Mouse (Mus musculus) MEL (cell line): ENCODE data around the gene Ccdc80. TPM values are rescaled to one million over a fixed set of nuclear protein-coding genes. Genes with fewer than 3 reads are reported as not detected.

Experiments
- DNase-seq: peaks from one replicate; pipeline ENCODE4 v3.0.0; 2011; ENCODE audit warnings: low read depth, low spot score
- H3K27ac ChIP-seq: 2 replicates; pipeline ENCODE4 v1.5.1; 2012; ENCODE audit warnings: low read depth, mild to moderate bottlenecking, control low read depth, low read length, moderate library complexity; ENCODE audit not compliant: control insufficient read depth
- H3K27me3 ChIP-seq, 2 experiments: fragments of 150-350 bp in 1 of 2; sonication (generic) in 1 of 2; 2 replicates each; pipeline ENCODE4 v1.6.1; 2012; ENCODE audit warnings: low read length in 2 of 2, mild to moderate bottlenecking in 2 of 2, improper control_type of control experiment in 1 of 2, moderate library complexity in 1 of 2; ENCODE audit not compliant: insufficient read depth in 2 of 2, control insufficient read depth in 1 of 2
- H3K36me3 ChIP-seq, 2 experiments: 2 replicates each; pipeline ENCODE4 v1.6.1; 2012 to 2014; ENCODE audit warnings: low read length in 2 of 2, improper control_type of control experiment in 1 of 2, inconsistent platforms in 1 of 2, mild to moderate bottlenecking in 1 of 2; ENCODE audit not compliant: insufficient read depth in 2 of 2, control insufficient read depth in 1 of 2
- H3K4me1 ChIP-seq, 2 experiments: fragments of 150-350 bp in 1 of 2; sonication (generic) in 1 of 2; 2 replicates each; pipeline ENCODE4 v1.6.1; 2012; ENCODE audit warnings: low read length in 2 of 2, improper control_type of control experiment in 1 of 2, mild to moderate bottlenecking in 1 of 2; ENCODE audit not compliant: insufficient read depth in 2 of 2, control insufficient read depth in 1 of 2
- H3K4me3 ChIP-seq, 2 experiments: fragments of 150-350 bp in 1 of 2; sonication (generic) in 1 of 2; 2 replicates each; pipeline ENCODE4 v1.5.1; 2012; ENCODE audit warnings: low read depth in 2 of 2, low read length in 2 of 2, mild to moderate bottlenecking in 2 of 2, moderate library complexity in 2 of 2, control low read depth in 1 of 2, improper control_type of control experiment in 1 of 2; ENCODE audit not compliant: control insufficient read depth in 1 of 2, insufficient read depth in 1 of 2
- H3K79me2 ChIP-seq: 2 replicates; pipeline ENCODE4 v1.6.1; 2012; ENCODE audit warnings: mild to moderate bottlenecking, low read length, moderate library complexity; ENCODE audit not compliant: control insufficient read depth, poor library complexity, insufficient read depth
- H3K9ac ChIP-seq: 2 replicates; pipeline ENCODE4 v1.6.1; 2012; ENCODE audit warnings: low read depth, mild to moderate bottlenecking, control low read depth, low read length, moderate library complexity; ENCODE audit not compliant: control insufficient read depth, poor library complexity, severe bottlenecking
- H3K9me3 ChIP-seq: fragments of 150-350 bp; sonication (generic); replicated peaks from 2 replicates; pipeline ENCODE4 v1.6.1; 2012; ENCODE audit warnings: mild to moderate bottlenecking, low read length, improper control_type of control experiment, moderate library complexity; ENCODE audit not compliant: insufficient read depth
- MXI1 ChIP-seq: IDR thresholded peaks from 2 replicates; pipeline ENCODE4 v1.6.1; 2011; ENCODE audit warnings: mild to moderate bottlenecking, low read depth, low read length, improper control_type of control experiment
- MYB ChIP-seq: IDR thresholded peaks from 2 replicates; pipeline ENCODE4 v1.6.1; 2011; ENCODE audit warnings: mild to moderate bottlenecking, low read depth, low read length, improper control_type of control experiment
- MYC ChIP-seq: IDR thresholded peaks from 2 replicates; pipeline ENCODE4 v1.6.1; 2011; ENCODE audit warnings: low read depth, mild to moderate bottlenecking, low read length, improper control_type of control experiment, moderate library complexity
- POLR2AphosphoS5 ChIP-seq: IDR thresholded peaks from 2 replicates; pipeline ENCODE4 v1.6.1; 2012; ENCODE audit warnings: low read depth, borderline replicate concordance, mild to moderate bottlenecking, inconsistent platforms, low read length, moderate library complexity, mixed read lengths
- SIN3A ChIP-seq: IDR thresholded peaks from 2 replicates; pipeline ENCODE4 v1.6.1; 2012; ENCODE audit warnings: low read length, improper control_type of control experiment, inconsistent platforms
- ZC3H11A ChIP-seq: IDR thresholded peaks from 2 replicates; pipeline ENCODE4 v1.6.1; 2012; ENCODE audit warnings: low read depth, mild to moderate bottlenecking, inconsistent platforms, low read length, improper control_type of control experiment
- ZKSCAN1 ChIP-seq: IDR thresholded peaks from 2 replicates; pipeline ENCODE4 v1.6.1; 2012; ENCODE audit warnings: low read depth, mild to moderate bottlenecking, inconsistent platforms, low read length, improper control_type of control experiment, moderate library complexity
- polyA plus RNA-seq, 2 experiments: library from polyadenylated mRNA; stranded (reverse) in 1 of 2; unstranded in 1 of 2; fragments of >175 nt in 1 of 2; fragments of >200 nt in 1 of 2; gene quantifications; 2 replicates each; pipeline versions ENCODE4 v1.2.1 to v1.2.4; 2012; ENCODE audit warnings: low replicate concordance in 2 of 2, low read depth in 1 of 2; ENCODE audit not compliant: insufficient read length in 2 of 2, insufficient read depth in 1 of 2, missing spikeins in 1 of 2
- total RNA-seq: library from RNA; depleted of rRNA; stranded (reverse); fragments of 300-350 nt; gene quantifications from 2 replicates; pipeline ENCODE4 v1.2.3, GENCODE M21; 2012; rRNA removed

Ccdc80 gene
- total and polyA plus RNA-seq, 3 experiments, result not detected

GRCm38 (mm10) chr16:45159389-45159716, 66.2 kb downstream of the Ccdc80 start:
- peaks cover 24% of the 10 kb centered on the region for H3K79me2 ChIP-seq
- H3K4me1 ChIP-seq, result peaks cover 2 to 13% of the 10 kb centered on the region in 2 experiments
- no peaks in the 10 kb centered on the region for H3K27me3 ChIP-seq
- H3K36me3 ChIP-seq, result peaks cover 4 to 18% of the 10 kb centered on the region in 2 experiments
- H3K9ac ChIP-seq, result peak overlapping the region; percentile 91
- H3K4me3 ChIP-seq, result peak overlapping the region; percentile 66 to 99
- H3K9me3 ChIP-seq, result no peaks in the 10 kb centered on the region
- peak; percentile 75 for DNase-seq
- H3K27ac ChIP-seq, result peak overlapping the region; percentile 75
- TF ChIP-seq MXI1 (no peak; the same call in 1 of the 2 replicates), ZKSCAN1 (no peak), SIN3A (0 out of 2 replicates have a peak, but pooled peaks have one; percentile 11), POLR2AphosphoS5 (no peak), MYB (no peak), MYC (no peak), ZC3H11A (no peak)

Other genes with a start within 250 kb of the Ccdc80 start
- not detected in 2 replicates for gene Cd200r2, start 226.3 kb upstream of the Ccdc80 start, total RNA-seq
- not detected for gene Cd200r2, start 226.3 kb upstream of the Ccdc80 start, polyA plus RNA-seq
- 0.39 and 0.46 TPM in 2 replicates for gene Cd200r3, start 149.7 kb upstream of the Ccdc80 start, total RNA-seq
- under 1 TPM in 1 of 2 experiments, not detected in 1; 0.46 TPM for gene Cd200r3, start 149.7 kb upstream of the Ccdc80 start, polyA plus RNA-seq
- gene Slc35a5, start 65.3 kb downstream of the Ccdc80 start, total RNA-seq, result 2.5 and 3.9 TPM in 2 replicates
- 1 to 10 TPM in 1 of 2 experiments, not detected in 1; 5.2 TPM for gene Slc35a5, start 65.3 kb downstream of the Ccdc80 start, polyA plus RNA-seq
- gene Atg3, start 65.4 kb downstream of the Ccdc80 start, total RNA-seq, result 23.8 and 25.8 TPM in 2 replicates
- gene Atg3, start 65.4 kb downstream of the Ccdc80 start, polyA plus RNA-seq, result 10 to 100 TPM in 1 of 2 experiments, not detected in 1; 39.8 TPM
- not detected in 2 replicates for gene Btla, start 130.9 kb downstream of the Ccdc80 start, total RNA-seq
- not detected for gene Btla, start 130.9 kb downstream of the Ccdc80 start, polyA plus RNA-seq